ENCODE assay signal across 9 mouse cellular contexts in the genomic region with DNA sequence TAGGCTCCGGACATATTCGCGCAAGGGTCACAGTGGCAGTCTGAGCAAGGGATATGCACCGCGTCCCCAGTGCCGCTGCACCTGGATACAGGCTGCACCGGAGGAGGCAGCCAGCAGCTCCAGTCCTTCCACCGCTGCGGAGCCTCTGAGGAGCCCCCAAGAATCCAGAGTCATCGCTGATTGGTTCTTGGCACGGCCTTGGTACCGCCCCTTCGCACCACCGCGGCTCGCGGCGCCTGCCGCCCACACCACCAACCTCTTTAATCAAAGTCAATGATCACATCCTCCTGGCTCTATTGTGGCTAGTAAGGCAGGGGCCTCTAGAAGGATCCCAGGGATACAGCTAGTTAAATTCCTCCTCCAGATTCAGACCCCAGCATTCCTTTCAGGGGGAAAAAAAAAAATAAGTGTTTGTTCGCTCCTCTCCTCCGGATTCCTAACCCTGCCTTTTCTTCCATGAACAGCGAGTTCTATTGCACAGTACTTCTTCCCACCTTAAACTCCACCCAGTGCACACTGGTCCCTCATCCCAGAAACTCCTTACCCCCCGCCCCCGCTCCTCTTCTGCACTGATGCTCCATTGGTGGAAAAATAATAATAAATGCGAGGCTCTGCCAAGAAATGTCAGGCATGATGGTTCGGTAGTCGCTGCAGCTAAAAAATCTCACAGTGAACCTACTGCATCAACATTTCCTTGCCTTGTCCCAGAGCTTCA. TPM values are rescaled to one million over a fixed set of nuclear protein-coding genes. Genes with fewer than 3 reads are reported as not detected.
DNase-seq lines count a peak whose midpoint lies in the region; ATAC-seq and TF ChIP-seq lines count a peak whose summit lies in the region.
"Had no signal": no experiment of that assay in that cellular context is flagged by ENCODE, and none has a peak within 500 bp of the region (broad histone marks: within the 10 kb centered on the region; RNA-seq: fewer than 3 reads in every experiment).

No protein-coding gene starts in this region.

- 2% methylated on average over 27 of the region's 27 CpGs for WGBS in forebrain, embryonic 11.5 days
- 1% methylated on average over 27 of the region's 27 CpGs for WGBS in intestine, embryonic 16.5 days
- WGBS in liver, embryonic 12.5 days (ENCODE audit: insufficient replicate concordance), result 4% methylated on average over 27 of the region's 27 CpGs

- H3K27ac ChIP-seq in gastrocnemius, adult 2 months, result peak overlapping the region; percentile 40; the same call in 1 of the 2 replicates
- H3K27ac ChIP-seq in forebrain, embryonic 11.5 days (ENCODE audit: low read depth, low read length), result no peak overlapping the region
- no peak overlapping the region for H3K27ac ChIP-seq in intestine, embryonic 16.5 days (ENCODE audit: low read length)
- H3K27ac ChIP-seq in liver, embryonic 12.5 days, result no peak overlapping the region

- peaks cover 8% of the 10 kb centered on the region; the same call in 1 of the 2 replicates for H3K4me1 ChIP-seq in forebrain, embryonic 11.5 days (replicated peaks; ENCODE audit: control insufficient read depth, insufficient read depth, low read length)
- peaks cover 24% of the 10 kb centered on the region for H3K4me1 ChIP-seq in intestine, embryonic 16.5 days (ENCODE audit: control insufficient read depth, insufficient read depth, low read length)
- H3K4me1 ChIP-seq in liver, embryonic 12.5 days, result peaks cover 11% of the 10 kb centered on the region; the same call in 1 of the 2 replicates

- no peak for TF ChIP-seq CTCF in gastrocnemius, adult 2 months (IDR thresholded peaks at IDR 0.05)

- peaks cover 49% of the 10 kb centered on the region for H3K27me3 ChIP-seq in forebrain, embryonic 11.5 days (ENCODE audit: control insufficient read depth, insufficient read depth, low read length)
- H3K27me3 ChIP-seq in intestine, embryonic 16.5 days (replicated peaks; ENCODE audit: control insufficient read depth, insufficient read depth, low read length), result peaks cover 60% of the 10 kb centered on the region
- peaks cover 73% of the 10 kb centered on the region for H3K27me3 ChIP-seq in liver, embryonic 12.5 days (replicated peaks)

- peak overlapping the region; percentile 98 for H3K4me2 ChIP-seq in forebrain, embryonic 11.5 days (ENCODE audit: low read depth, low read length, severe bottlenecking)
- peak overlapping the region; percentile 90 for H3K4me2 ChIP-seq in intestine, embryonic 16.5 days (ENCODE audit: low read depth, low read length)
- peak overlapping the region; percentile 57 for H3K4me2 ChIP-seq in liver, embryonic 12.5 days

- H3K9ac ChIP-seq in forebrain, embryonic 11.5 days (ENCODE audit: low read length), result peak overlapping the region; percentile 10; the same call in 1 of the 2 replicates
- H3K9ac ChIP-seq in intestine, embryonic 16.5 days (ENCODE audit: low read depth, low read length), result peak overlapping the region; percentile 11; the same call in 1 of the 2 replicates
- no peak overlapping the region for H3K9ac ChIP-seq in liver, embryonic 12.5 days

- H3K4me3 ChIP-seq in gastrocnemius, adult 2 months, result peak overlapping the region; percentile 66
- H3K4me3 ChIP-seq in forebrain, embryonic 11.5 days (ENCODE audit: low read depth, low read length), result peak overlapping the region; percentile 50
- H3K4me3 ChIP-seq in intestine, embryonic 16.5 days (ENCODE audit: low read length), result peak overlapping the region; percentile 48
- peak overlapping the region; percentile 32 for H3K4me3 ChIP-seq in liver, embryonic 12.5 days

- no peaks in the 10 kb centered on the region for H3K9me3 ChIP-seq in forebrain, embryonic 11.5 days (ENCODE audit: control insufficient read depth, low read length)
- H3K9me3 ChIP-seq in intestine, embryonic 16.5 days (ENCODE audit: control insufficient read depth, low read length), result no peaks in the 10 kb centered on the region
- no peaks in the 10 kb centered on the region for H3K9me3 ChIP-seq in liver, embryonic 12.5 days (replicated peaks)

- DNase-seq in gastrocnemius, adult 2 months, result no peak
- no peak for DNase-seq in gastrocnemius, postnatal 25 days
- peak; percentile 52 for DNase-seq in brain, embryonic 18.5 days (ENCODE audit: low read depth, low spot score)
- DNase-seq in forebrain, embryonic 11.5 days (ENCODE audit: low spot score), result peak; percentile 84
- peak; percentile 63 for DNase-seq in right cerebral cortex, postnatal 4 days
- no peak for DNase-seq in adipocyte (ENCODE audit: low spot score)

- peak; percentile 89 for ATAC-seq in forebrain, embryonic 11.5 days (replicated peaks; ENCODE audit: low FRiP score)
- peak; percentile 73 for ATAC-seq in intestine, embryonic 16.5 days
- ATAC-seq in liver, embryonic 12.5 days, result 0 out of 2 replicates have a peak, but pooled peaks have one; percentile 44

- no peaks in the 10 kb centered on the region for H3K36me3 ChIP-seq in forebrain, embryonic 11.5 days (ENCODE audit: control insufficient read depth, insufficient read depth, low read length)
- H3K36me3 ChIP-seq in intestine, embryonic 16.5 days (ENCODE audit: control insufficient read depth, insufficient read depth, low read length), result no peaks in the 10 kb centered on the region
- H3K36me3 ChIP-seq in liver, embryonic 12.5 days, result no peaks in the 10 kb centered on the region

- intact Hi-C loops in gastrocnemius, adult 2 months (cut with DNase I), result no loop called here

RNA-seq across cellular contexts. Expression of a gene that starts 0.4 kb away (rescaled TPM):
- 1 to 10 TPM; 1.0 to 1.4 TPM for total RNA-seq in gastrocnemius, adult 2 months (2021)
- total RNA-seq in gastrocnemius, postnatal 25 days (2021), result 1 to 10 TPM; 2.2 to 2.6 TPM
- polyA plus RNA-seq in forebrain, embryonic 11.5 days (2014; fragmentation: Nextera tagmentation; extraction: Ambion mirVana), result 0.39 and 0.53 TPM in 2 replicates
- 0.05 and 0.23 TPM in 2 replicates for polyA plus RNA-seq in intestine, embryonic 16.5 days (2015; fragmentation: Nextera tagmentation; extraction: Ambion mirVana)
- 0.15 and 0.22 TPM in 2 replicates for polyA plus RNA-seq in liver, embryonic 12.5 days (2016; fragmentation: Nextera tagmentation; extraction: Ambion mirVana)
- polyA plus RNA-seq: C2C12 had no signal

Comparison
In these comparisons a context has a peak if more than half of its experiments do, and no peak if none do; other contexts are left out.
1. DNase-seq: peak in brain, embryonic 18.5 days (single experiment), forebrain, embryonic 11.5 days (single experiment) and right cerebral cortex, postnatal 4 days (single experiment); none in gastrocnemius, adult 2 months (single experiment), gastrocnemius, postnatal 25 days (single experiment) and adipocyte (single experiment).
2. Peak in every context shown above with its lines, with median percentiles within 50 percentile points of each other: H3K4me3 ChIP-seq, ATAC-seq and H3K4me2 ChIP-seq.